Mouse (Mus musculus) ovary, adult 18-20 months (tissue): ENCODE measurements at regions not wholly inside any gene's neighbourhood (a gene's known extent, or its start where the extent isn't known, plus 50 kb on each side); places are given as distances from the start of the nearest gene placed in this dataset.
"Not testable (repeated sequence)": the region's sequence is repeated elsewhere in the genome, so short reads cannot be mapped to it uniquely, and the experiment has no call there.

ENCODE experiments used
- DNase-seq: peaks from one replicate; pipeline ENCODE4 v3.0.0; 2022; ENCODE audit warnings: low spot score, mixed read lengths

GRCm38 (mm10) chr12:36933118-36933610, 175.2 kb upstream of the Meox2 start:
- no peak for DNase-seq

- DNase-seq = no peak
Measured at GRCm38 (mm10) chr12:36943903-36944302, 164.4 kb upstream of the Meox2 start.

GRCm38 (mm10) chr12:36945964-36946363, 162.4 kb upstream of the Meox2 start:
- peak; percentile 34 for DNase-seq

GRCm38 (mm10) chr12:36947902-36948301, 160.4 kb upstream of the Meox2 start:
- DNase-seq = no peak

- no peak for DNase-seq
Measured at GRCm38 (mm10) chr12:36949096-36949738, 159.1 kb upstream of the Meox2 start.

- DNase-seq = no peak
Measured at GRCm38 (mm10) chr12:36974432-36975094, 133.8 kb upstream of the Meox2 start.

- no peak for DNase-seq
Measured at GRCm38 (mm10) chr12:36977141-36977540, 131.2 kb upstream of the Meox2 start.

- no peak for DNase-seq
Measured at GRCm38 (mm10) chr12:36991135-36991534, 117.2 kb upstream of the Meox2 start.

GRCm38 (mm10) chr12:36991970-36992369, 116.4 kb upstream of the Meox2 start:
- DNase-seq = no peak

GRCm38 (mm10) chr12:37001401-37001800, 106.9 kb upstream of the Meox2 start:
- no peak for DNase-seq

- DNase-seq = no peak
Measured at GRCm38 (mm10) chr12:37005262-37005661, 103.1 kb upstream of the Meox2 start.

GRCm38 (mm10) chr12:37010306-37010705, 98.0 kb upstream of the Meox2 start:
- no peak for DNase-seq

- DNase-seq = no peak
Measured at GRCm38 (mm10) chr12:37014401-37014800, 93.9 kb upstream of the Meox2 start.

- DNase-seq = not testable (repeated sequence)
Measured at GRCm38 (mm10) chr12:37014945-37015344, 93.4 kb upstream of the Meox2 start.

- DNase-seq = no peak
Measured at GRCm38 (mm10) chr12:37015474-37016248, 92.7 kb upstream of the Meox2 start.

- DNase-seq = no peak
Measured at GRCm38 (mm10) chr12:37047191-37047590, 61.1 kb upstream of the Meox2 start.

GRCm38 (mm10) chr12:37050596-37050995, 57.7 kb upstream of the Meox2 start:
- no peak for DNase-seq

- no peak for DNase-seq
Measured at GRCm38 (mm10) chr12:37057411-37057810, 50.9 kb upstream of the Meox2 start.
